Mouse (Mus musculus) frontal cortex, postnatal 14 days (tissue): ENCODE data around the gene Prkn.

ENCODE experiments used
- DNase-seq, 2 experiments: peaks; one replicate each; pipeline ENCODE4 v3.0.0; 2022; ENCODE audit warnings: low spot score in 2 of 2

Gene Prkn

DNA sequence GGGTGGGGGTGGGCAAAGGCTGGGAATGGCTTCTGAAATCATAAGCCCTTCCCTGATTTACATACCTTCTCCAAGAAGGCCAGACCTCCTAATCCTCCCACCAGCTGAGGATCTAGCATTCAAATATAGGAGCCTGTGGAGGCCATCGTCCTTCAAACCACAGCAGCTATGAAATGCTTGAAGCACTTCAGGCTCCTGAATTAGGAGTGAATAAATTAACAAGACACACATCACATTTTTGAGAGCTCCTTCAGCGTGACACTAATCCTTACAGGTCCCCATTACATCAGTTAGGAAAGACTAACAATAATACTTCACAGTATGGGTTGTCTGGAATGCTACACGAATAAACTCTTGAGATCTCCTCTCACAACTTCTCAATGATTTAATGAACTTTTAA, 896.3 kb downstream of the Prkn start:
- no peak for DNase-seq

DNA sequence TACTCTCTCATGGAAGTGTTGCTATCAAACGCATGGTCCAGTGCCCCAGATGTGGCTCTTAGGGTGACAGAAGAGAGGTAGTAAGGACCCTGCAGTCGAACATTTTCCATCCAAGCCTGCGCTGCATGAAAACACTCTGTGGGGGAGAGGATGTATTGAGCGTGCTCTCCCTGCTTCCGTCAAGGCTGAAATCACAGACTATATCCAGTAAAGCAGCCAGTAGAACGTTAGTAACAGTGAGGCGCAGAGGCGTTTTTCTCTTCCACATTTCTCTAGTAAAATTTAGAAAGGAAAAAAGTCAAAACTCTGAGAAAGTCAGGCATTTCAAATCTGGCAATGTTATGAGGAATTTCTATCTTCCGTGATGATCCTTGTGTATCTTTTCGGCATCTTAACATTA, 897.7 kb downstream of the Prkn start:
- DNase-seq = no peak

DNA sequence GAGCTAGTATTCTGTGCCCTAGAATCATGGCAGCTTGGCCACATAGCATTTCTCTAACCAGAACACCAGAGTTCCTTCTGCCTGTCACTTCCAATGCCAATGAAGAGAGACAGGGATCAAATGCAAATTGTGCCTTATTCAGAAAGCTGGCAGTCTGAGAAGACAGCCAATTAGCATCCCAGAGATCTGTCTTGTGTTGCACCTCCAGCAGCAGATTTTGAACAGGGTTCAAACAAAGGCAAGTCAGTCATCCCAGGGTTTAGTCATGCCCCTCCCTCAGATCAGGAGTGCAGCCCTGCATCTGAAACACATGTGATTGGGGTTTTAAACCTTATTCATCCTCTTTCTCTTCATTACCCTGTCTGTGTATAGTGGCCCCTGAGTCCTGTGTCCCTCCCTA, 900.5 kb downstream of the Prkn start:
- DNase-seq = no peak

DNA sequence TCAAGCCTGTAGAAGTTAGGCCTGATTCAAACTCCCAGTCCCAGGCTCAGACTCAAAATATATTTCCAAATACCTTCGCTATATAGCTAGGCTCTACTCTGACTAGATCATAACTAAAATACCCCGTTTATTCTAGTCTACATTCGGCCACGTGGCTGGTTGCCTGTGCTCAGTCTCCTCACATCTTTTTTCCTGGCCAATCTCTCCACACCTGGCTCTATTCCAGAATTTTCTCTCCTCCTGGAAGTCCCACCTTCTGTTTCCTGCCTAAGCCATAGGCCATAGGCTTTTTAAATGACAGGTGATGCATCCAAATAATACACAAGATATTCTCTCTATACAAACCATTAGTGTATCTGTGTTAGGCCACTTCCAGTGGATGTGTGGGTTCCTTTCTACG, 901.0 kb downstream of the Prkn start:
- DNase-seq = no peak

DNA sequence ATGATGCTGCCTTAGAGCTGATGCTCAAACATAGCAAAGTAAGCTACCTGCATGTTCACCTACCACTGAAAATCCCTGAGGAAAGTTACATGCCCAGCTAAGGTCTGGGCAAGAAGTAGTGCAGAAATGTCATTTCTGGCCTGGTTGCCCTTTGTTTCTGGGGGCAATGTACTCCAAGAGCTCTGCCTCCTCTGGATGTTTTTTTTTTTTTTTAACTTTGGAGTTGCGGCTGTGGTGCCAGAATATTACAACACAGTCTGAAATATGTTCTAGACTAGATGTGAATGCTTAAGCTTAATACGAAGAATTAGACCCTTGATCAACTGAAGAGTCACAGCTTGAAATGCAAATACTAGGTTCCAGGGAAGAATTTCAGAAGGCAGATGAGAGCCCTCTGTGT, 911.1 kb downstream of the Prkn start:
- no peak for DNase-seq

DNA sequence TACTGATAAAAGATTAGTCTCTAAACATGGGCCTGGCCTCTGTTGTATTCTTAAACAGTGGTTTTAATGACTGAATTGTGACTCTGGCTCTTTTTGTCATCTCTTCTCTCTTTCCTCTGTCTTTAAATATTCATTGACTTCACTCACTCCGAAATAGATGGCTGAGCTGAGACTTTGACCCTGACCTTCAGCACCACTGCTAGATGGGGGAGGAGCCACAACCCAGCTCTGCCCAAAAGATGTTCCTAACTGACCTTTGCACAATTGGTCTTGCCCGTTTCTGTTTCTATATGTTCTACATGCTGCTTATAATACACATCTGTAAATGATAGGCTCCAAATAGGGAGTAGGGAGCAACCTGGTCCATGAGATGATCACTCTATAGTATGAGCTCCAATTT, 912.5 kb downstream of the Prkn start:
- no peak for DNase-seq

DNA sequence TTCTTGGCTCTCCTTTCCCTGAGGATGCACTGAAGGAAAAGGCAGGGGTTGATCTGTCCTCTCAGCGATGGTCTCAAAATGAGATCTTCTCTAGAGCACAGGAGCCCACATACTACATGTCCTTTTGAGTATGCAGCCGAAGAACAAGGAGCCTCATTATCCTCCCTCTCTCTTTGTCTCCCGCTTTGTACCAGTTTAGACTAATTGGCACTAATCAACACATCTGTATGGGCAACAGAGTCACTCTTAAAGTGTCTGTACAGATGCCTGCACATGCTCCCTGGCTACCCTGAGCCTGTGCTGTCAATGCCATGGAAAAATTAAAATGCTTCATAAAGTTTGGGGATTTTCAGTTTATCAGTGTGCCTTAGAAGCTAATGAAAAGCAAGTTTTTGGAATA, 924.9 kb downstream of the Prkn start:
- DNase-seq = no peak

DNA sequence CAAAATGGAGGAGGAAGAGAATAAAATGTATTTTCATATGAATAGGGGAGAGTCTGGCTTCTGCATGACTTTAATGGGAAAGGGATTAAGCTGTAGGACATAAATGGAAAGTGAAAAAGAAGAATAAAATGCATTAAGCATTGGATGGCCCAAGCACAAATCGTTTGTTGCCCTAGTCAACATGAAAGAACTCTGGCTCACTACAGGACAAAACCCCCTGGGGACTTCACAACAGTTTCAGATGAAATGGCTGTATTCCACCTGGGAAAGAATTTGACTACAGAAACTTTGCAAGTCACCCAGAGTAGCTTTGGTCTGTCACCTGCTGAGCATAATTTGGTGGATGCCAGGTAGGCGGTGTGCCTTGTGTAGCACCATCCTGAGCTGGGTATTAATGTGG, 925.4 kb downstream of the Prkn start:
- no peak for DNase-seq

DNA sequence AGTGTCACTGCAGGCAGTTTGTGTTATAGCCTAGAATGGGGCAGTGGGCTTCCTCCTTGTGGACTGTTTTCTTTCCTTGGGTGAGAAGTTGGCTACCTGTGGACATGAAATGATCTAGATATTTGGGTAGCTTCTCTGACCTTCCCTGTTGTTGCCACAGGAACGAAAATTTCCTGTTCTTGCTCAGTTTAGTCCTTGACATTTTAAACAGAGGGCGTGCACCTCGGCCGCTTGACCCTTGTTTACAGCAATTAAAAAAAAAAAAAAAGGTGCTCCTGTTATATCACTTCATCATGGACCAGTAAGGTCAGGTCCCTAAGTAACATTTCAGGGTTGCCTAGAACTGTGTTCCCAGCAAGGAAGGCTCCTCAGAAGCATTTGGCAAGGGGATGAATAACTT, 927.1 kb downstream of the Prkn start:
- no peak for DNase-seq

DNA sequence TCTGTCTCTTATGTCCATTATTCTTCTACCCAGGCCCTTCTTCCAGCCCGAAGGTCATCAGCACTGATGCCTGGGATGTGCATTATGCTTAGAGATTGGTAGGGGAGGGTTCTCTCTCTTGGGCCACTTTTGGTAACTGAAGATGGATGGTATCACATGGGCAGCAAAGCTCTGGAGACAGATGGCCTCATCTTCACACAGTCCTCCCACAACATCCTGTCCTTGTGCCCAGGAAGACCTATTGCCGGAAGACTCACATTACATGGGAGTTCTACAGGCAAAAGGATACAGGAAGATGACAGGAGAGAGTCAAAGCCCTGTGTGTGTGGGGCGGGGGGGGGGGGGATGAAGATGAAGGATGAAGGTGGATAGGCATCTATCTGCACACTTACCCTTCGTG, 928.2 kb downstream of the Prkn start:
- DNase-seq = no peak

DNA sequence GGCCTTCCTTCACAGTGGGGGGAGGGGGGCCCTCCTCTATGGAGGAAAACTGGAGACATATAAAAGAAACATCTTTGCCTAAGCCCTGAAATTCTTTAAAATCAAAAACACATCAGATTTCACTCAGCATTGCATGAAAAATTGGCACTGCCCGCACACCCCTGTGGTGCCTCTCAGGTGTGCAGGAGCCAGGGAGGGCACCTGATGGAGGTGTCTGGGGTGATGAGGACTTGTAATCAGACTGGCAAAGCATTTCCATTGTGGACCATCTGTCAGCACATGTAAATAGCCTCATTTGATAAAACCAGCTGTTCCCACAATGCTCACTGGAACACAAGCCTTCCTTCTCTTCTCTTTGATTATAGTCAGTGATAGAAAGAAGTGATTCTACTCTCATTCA, 928.8 kb downstream of the Prkn start:
- no peak for DNase-seq

DNA sequence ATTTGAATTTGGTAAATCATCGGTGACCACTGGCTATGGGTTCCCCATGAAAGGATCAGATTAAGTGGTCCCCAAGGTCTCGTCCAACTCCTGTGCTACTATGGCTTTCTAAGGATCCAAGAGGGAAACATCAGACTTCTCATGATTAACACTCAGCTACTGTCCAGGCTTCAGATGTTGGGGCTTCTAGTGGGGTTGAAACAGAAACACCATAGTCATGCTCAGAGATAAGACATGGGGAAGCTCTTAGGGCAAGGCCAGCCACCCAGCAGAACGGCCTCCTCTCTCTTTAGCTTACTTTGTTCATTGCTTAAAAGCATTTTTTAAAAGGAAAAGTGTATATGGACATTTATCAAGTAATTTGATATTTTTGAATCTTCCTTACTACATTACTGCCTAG, 929.3 kb downstream of the Prkn start:
- DNase-seq = no peak

DNA sequence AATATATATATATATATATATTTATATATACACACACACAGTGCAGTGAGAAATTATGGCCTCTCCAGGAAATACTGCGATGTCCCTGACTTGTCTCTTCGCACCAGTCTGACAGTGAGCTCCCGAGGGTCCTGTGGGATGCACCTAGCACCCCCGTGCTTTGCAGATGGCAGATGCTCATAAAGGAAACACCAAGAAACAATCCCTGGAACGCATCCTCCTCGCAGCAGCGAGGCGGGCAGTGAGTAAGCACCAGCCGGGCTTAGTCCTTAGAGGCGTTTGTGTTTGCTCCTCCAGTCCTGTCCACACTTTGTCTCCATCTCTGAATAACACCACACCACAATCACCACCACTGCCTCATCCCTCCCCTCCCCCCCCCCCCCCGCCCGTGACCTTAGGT, 939.4 kb downstream of the Prkn start:
- DNase-seq = no peak

DNA sequence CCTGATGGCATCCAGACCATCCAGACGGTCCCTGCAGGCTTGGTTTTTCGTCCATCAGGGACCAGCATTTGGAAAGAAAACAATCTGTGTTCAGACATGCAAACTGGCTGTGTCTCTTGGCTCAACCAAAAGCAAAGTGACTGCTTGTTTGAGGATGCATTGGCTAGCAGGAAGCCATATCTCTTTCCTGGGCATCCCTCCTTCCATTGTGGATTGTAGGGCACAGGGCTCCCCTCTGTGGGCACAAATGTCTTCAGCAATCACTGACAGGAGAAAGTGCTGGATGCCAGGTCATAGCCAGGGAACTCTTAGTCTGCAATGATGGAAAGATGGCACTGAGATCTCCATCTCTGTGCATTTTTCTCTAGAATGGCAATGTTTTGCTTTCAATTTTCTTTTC, 939.8 kb downstream of the Prkn start:
- DNase-seq = no peak

DNA sequence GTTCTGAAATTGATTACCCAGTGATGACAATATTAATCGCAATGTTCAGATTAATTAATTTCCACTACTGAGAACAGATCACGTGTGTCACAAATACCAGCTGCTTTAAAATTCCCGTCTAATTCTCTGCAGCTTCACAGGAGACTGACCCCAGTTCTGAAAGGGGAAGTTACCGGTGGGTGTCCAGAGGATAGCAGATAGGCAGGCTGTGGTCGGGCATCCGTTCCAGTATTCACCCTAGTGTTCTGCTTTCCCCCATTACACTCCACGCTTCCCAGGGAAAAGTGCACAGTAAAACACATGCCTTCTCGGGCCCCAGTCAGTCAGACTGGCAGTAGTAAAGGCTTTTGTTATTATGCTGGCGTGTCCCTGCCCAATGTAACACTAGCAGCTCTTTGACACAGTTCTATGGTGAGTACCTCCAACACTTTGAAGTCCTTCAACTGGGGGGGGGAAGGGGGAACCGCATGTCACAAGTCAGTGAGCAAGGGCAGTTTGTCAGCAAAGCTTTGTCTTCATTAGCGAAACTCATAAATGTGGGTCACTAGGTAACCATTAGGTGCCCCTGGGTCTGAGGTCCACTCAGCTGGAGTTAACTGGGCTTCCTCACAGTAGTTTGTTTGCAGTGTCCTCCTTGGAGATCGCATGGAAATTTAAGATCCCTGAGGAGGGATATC, 940.8 kb downstream of the Prkn start:
- DNase-seq = no peak

DNA sequence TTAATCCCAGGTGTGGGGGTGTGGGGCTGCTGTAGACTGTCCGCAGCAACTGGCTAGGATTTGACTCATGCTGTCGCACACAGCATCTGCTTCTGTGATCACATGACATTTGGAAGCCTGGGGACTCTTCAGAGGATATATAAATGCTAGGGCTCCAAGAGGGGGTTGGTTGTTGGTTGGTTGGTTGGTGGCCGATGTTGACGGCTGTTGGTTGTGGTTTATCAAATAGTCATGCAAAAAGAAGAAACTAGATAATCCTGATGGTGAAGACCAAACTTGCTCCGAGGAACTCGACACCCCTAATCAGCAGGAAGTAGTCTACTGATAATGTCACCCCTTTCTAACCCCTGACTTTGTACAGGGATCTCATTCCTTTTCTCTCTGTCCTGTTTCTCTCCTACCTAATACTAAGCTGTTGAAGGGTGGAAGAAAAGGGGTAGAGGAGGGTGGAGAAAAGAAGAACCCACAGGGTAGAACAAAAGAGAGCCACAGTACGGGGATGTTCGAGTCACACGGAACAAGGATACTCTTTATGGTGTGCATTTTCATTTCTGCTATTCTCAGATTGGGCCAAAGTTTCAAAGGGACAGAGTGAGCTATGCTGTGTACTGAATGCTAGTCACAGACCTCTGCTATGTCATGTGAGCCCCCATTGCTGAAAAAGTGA, 948.2 kb downstream of the Prkn start:
- DNase-seq = no peak

DNA sequence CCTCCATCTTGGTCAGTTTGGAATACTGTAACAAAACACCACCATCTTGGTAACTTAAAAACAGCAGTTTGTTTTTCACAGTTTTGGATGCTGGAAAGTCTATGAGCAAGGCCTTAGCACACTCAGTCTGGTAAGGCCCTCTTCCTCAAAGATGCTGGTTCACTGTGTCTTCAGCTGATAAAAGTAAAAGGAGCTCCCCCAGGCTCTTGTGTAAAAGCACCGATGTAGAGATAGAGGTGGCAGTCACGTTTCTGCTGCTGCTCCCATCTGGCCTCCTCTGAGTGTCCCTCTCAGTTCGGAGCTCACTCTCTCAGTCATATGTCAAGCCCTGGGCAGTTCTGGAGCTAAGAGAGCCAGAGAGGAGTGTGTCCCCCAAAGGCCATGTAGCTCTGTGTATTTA, 955.8 kb downstream of the Prkn start:
- no peak for DNase-seq

DNA sequence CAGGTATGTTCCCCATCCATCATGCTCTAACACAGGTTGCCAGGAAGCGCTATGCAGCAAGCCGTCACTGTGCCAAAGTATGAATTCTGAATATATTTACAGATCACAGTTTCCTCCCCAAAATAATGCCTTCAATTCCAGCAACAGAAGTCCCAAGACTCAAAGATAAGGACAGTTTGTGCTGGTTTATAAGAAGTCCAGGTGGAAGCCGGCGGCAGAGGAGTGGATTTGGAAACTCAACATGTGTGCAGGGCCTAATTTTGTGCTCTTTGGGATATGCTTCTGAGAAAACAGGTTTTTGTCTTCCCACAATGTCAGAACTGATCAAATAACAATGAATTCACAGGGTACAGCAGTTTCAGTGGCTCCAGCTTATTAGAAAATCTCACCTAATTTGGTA, 961.0 kb downstream of the Prkn start:
- DNase-seq = no peak

DNA sequence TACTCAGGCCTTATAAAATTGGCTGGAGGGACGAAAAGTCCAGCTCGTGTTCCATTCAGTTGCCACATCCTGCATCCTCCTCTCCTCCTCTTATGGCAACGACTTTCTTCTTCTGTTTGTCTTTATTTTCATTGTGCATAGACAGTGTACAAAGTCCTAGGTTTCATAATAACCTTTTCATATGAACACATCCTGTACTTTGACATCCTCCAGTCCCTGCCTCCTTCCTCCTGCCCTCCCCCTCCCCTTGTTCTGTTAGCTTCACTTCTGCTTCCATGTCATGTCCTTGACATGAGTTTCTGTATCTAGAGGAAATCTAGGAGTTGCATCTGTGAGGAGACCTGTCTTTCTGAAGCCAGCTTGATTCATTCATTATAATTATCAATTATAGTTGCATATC, 967.1 kb downstream of the Prkn start:
- DNase-seq = no peak

DNA sequence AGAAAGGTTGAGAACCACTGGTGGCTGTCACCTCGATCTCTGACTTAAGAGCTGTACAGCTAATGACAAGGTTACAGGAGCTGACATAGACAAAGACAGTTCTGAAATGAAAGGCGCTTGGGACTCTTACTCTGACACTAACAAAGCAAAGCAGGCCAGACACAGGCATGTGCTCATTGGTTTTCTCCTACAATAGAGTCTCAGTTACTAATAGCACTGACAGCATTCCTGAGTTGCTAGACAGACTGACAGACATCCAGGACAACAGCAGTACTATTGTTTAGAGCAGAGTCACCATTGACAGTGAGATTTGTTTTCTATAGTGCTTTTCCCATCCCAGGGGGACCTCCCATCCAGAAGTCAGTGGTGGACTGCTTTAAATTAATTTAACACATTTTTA, 977.7 kb downstream of the Prkn start:
- no peak for DNase-seq

DNA sequence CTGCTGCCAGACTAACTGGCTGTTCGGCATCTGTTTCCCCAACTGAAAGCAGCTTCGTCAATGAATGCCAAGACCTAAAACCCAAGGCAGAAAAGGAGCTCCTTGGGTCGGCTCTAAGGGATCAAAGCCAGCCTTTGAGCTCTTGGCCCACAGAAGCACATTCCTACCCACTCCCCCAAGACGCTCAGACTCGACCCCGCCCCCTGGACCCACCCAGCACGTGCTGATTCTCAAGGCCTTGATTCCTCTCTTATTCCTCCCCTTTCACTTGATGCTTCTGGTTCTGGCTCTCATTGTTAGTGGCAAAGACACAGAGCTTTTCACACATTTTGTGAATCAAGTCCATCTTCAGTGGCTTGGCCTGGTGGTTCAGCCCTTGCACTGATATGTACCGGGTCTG, 979.3 kb downstream of the Prkn start:
- DNase-seq = no peak

DNA sequence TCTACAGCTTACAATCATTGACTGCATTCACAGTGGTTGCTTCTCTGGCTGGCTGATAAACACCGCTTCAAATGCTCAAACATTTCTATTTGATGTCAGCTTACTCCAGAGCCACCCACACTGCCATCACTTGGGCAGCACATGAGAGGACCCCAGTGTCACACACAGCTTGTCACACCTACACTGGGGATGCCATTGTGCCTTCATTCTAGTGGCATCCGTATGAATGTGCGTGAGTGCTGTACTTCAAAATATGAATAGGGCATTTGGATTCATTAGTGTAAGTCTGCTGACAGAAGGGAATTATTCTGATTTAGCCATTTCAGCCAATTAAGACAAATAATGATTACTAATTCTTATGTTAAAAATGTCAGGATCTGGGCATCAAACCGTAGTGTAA, 980.6 kb downstream of the Prkn start:
- DNase-seq = no peak

DNA sequence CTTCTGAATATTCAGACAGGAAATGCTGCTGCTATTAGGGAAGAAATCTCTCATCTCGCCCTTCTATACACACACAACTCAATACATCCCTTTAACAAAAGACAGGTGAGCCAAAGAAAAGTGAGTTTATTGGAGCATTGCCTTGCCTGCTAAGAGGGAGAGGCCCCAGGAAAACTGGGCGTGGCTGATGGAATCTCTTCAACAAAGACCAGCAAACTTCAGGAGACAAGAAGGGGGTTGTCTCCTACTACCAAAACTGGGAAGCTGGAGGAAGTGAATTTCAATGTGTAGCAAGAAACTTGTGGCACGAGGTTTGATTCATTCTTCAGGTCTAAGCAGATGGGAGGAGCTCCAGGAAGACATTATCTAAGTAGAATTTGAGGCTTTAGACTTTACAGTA, 989.3 kb downstream of the Prkn start:
- no peak for DNase-seq

DNA sequence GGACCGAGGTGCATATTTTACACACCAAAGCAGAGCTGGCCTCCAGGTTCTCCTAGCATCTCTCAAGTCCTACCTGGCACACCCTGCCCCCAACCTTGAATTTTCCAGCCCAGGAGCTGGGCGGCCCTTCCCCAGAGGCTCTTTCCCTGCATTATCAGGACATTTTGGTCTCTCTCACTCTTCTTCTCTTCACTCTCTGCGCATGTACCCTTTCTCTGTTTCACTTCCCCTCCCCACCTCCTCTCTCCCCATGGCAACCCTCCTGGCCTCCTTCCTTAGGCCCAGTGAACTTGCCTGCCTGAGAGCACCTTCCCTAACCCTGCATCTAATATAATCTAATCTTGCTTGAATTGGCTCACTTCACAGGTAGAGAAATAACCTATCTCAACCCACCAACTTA, 996.9 kb downstream of the Prkn start:
- no peak for DNase-seq
